Mouse (Mus musculus): ENCODE measurements around the gene Sphkap.

GRCm38 (mm10) chr1:83209981-83210380, 198.0 kb downstream of the Sphkap start:
- TF ChIP-seq CTCF (IDR thresholded peaks at IDR 0.05; ENCODE audit: control insufficient read depth, insufficient read depth, low read length) (no peak), POLR2A (IDR thresholded peaks at IDR 0.05; ENCODE audit: borderline replicate concordance, control insufficient read depth, low read depth, low read length) (no peak)
